Mouse (Mus musculus): ENCODE data around the gene Dab1.

DNA sequence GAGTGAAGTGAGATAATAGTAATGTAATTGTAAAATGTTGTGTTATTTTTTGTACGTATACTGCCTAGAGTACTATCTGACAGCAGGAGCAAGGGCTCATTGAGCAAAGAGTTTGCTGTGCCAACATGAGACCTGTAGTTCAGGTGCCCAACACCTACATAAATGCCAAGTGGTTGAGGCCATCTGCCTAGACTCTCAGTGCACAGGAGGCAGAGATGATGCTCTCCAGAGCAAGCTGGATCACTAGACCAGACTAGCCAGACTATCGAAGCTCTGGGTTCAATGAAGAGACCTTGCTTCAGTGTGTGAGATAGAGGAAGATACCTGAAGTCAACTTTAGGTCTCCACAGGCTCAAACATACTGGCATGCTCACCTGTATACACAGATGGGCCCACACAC is 799.2 kb downstream of the Dab1 start:
- TF ChIP-seq CTCF (IDR thresholded peaks at IDR 0.05 in 2 of 3, conservative IDR thresholded peaks at IDR 0.05 in 1 of 3; ENCODE audit: control insufficient read depth in 1 of 3, insufficient read depth in 1 of 3, low read depth in 2 of 3, low read length in 3 of 3, poor library complexity in 1 of 3, severe bottlenecking in 1 of 3) (no peak), USF2 (IDR thresholded peaks at IDR 0.05; ENCODE audit: borderline replicate concordance in 1 of 2, insufficient read depth in 1 of 2, low read depth in 1 of 2, low read length in 2 of 2) (no peak), TCF12 (IDR thresholded peaks at IDR 0.05; ENCODE audit: low read depth, low read length) (no peak), POLR2AphosphoS2 (IDR thresholded peaks at IDR 0.05; ENCODE audit: low read length) (no peak), POLR2A (IDR thresholded peaks at IDR 0.05; ENCODE audit: control insufficient read depth in 1 of 2, insufficient read depth in 1 of 2, low read depth in 1 of 2, low read length in 2 of 2, poor library complexity in 1 of 2) (no peak), BHLHE40 (IDR thresholded peaks at IDR 0.05; ENCODE audit: borderline replicate concordance, low read depth, low read length) (no peak), HCFC1 (IDR thresholded peaks at IDR 0.05; ENCODE audit: low read depth, low read length) (no peak), UBTF (IDR thresholded peaks at IDR 0.05; ENCODE audit: borderline replicate concordance, insufficient read depth, low read depth, low read length) (no peak), RAD21 (IDR thresholded peaks at IDR 0.05; ENCODE audit: low read depth, low read length) (no peak)

Measured in MEL (cell line).